Mouse (Mus musculus): ENCODE measurements around the gene 4933400A11Rik. TPM values are rescaled to one million over a fixed set of nuclear protein-coding genes. Genes with fewer than 3 reads are reported as not detected.

Gene 4933400A11Rik
- polyA plus RNA-seq (2012; rRNA removed; ENCODE audit: low replicate concordance): not detected in 2 replicates

DNA sequence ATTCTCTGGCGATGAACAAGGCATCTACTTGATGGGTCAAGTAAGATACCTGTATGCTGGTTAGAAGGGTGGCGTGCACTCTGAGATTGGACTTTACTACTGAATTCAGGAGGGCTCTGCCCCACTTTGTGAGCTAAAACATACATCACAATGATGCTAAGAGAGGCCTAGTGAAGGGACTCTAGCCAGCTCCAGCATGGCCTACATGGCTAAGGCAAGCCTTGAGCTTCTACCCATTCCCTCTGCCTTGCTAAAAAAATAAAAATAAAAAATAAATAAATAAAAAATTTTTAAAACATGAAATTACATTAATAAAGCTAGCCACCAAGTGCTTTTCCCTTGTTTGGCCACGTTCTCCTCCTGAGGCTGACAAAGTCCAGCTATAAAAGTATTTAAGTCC lies at the start of gene 4933400A11Rik:
4933400A11Rik (minus strand) TSS at position 101 of the 400 bp plus-strand sequence.

Other genes starting within 250 kb of the 4933400A11Rik start
- 7.5 and 13.6 TPM in 2 replicates for gene Mid1, start 94.4 kb downstream of the 4933400A11Rik start, polyA plus RNA-seq (2012; rRNA removed; ENCODE audit: low replicate concordance)
- gene Gm21887, start 230.0 kb upstream of the 4933400A11Rik start, polyA plus RNA-seq (2012; rRNA removed; ENCODE audit: low replicate concordance): 117 and 1,023 TPM in 2 replicates